Mouse (Mus musculus): ENCODE data around the gene Fbxl5.

Fbxl5 gene

GRCm38 (mm10) chr5:43826883-43827282 lies 5.4 kb upstream of the Fbxl5 start:
- DNase-seq = no peak

- DNase-seq = no peak
Measured at GRCm38 (mm10) chr5:43824580-43824979, 3.1 kb upstream of the Fbxl5 start.

- DNase-seq = no peak
Measured at GRCm38 (mm10) chr5:43822824-43823223, 1.4 kb upstream of the Fbxl5 start.

GRCm38 (mm10) chr5:43822199-43822598 lies 761 bp upstream of the Fbxl5 start:
- no peak for DNase-seq

GRCm38 (mm10) chr5:43820785-43821184 lies 653 bp downstream of the Fbxl5 start:
- DNase-seq = no peak

- no peak for DNase-seq
Measured at GRCm38 (mm10) chr5:43818695-43819094, 2.7 kb downstream of the Fbxl5 start, which contains the start of gene Bst1. Bst1 (plus strand) TSS chr5:43818885.

GRCm38 (mm10) chr5:43815769-43816168 lies 5.7 kb downstream of the Fbxl5 start:
- DNase-seq = no peak

GRCm38 (mm10) chr5:43814536-43814935 lies 6.9 kb downstream of the Fbxl5 start:
- DNase-seq = no peak

GRCm38 (mm10) chr5:43810427-43811062 lies 10.9 kb downstream of the Fbxl5 start:
- DNase-seq = no peak

GRCm38 (mm10) chr5:43807744-43808696 lies 13.4 kb downstream of the Fbxl5 start:
- peak; percentile 88 for DNase-seq

- no peak for DNase-seq
Measured at GRCm38 (mm10) chr5:43806914-43807313, 14.5 kb downstream of the Fbxl5 start.

GRCm38 (mm10) chr5:43806340-43806739 lies 15.1 kb downstream of the Fbxl5 start:
- no peak for DNase-seq

GRCm38 (mm10) chr5:43805401-43805800 lies 16.0 kb downstream of the Fbxl5 start:
- no peak for DNase-seq

GRCm38 (mm10) chr5:43801798-43802197 lies 19.6 kb downstream of the Fbxl5 start:
- DNase-seq = no peak

- no peak for DNase-seq
Measured at GRCm38 (mm10) chr5:43801253-43801652, 20.2 kb downstream of the Fbxl5 start.

- DNase-seq = no peak
Measured at GRCm38 (mm10) chr5:43800700-43801099, 20.7 kb downstream of the Fbxl5 start.

- DNase-seq = no peak
Measured at GRCm38 (mm10) chr5:43799530-43799929, 21.9 kb downstream of the Fbxl5 start.

- DNase-seq = no peak
Measured at GRCm38 (mm10) chr5:43792354-43792753, 29.1 kb downstream of the Fbxl5 start.

GRCm38 (mm10) chr5:43787976-43788752 lies 33.3 kb downstream of the Fbxl5 start:
- DNase-seq = no peak

GRCm38 (mm10) chr5:43786607-43787006 lies 34.8 kb downstream of the Fbxl5 start:
- no peak for DNase-seq

GRCm38 (mm10) chr5:43783996-43784395 lies 37.4 kb downstream of the Fbxl5 start:
- no peak for DNase-seq

GRCm38 (mm10) chr5:43781977-43782930 lies 39.2 kb downstream of the Fbxl5 start:
- DNase-seq = peak; percentile 83

All from right cerebral cortex, postnatal 14 days (tissue).